Mouse (Mus musculus) telencephalon, adult 2 months (tissue): ENCODE results near the gene Cyb5d1.

ENCODE experiments used
- DNase-seq: peaks from one replicate; pipeline ENCODE4 v3.0.0-alpha.2; 2011; ENCODE audit warnings: low read depth, low spot score

The Cyb5d1 gene

DNA sequence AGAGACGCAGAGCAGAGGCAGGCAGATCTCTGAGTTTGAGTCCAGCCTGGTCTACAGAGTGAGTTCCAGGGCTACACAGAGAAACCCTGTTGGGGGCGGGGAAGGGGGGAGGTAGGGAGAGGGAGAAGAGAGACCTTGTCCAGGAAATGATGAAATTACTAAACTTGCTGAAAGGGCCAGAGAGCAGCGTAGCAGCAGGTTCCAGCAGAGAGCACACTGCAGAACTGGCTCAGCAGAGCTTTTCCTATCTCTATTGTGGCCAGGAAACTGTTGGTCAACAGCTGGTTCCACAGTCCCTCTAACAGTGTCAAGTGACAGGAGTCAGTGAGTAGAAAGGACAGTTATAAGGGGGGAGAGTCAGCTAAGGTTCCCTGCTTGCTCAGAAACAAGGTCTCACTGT is 15.8 kb downstream of the Cyb5d1 start:
- no peak for DNase-seq

DNA sequence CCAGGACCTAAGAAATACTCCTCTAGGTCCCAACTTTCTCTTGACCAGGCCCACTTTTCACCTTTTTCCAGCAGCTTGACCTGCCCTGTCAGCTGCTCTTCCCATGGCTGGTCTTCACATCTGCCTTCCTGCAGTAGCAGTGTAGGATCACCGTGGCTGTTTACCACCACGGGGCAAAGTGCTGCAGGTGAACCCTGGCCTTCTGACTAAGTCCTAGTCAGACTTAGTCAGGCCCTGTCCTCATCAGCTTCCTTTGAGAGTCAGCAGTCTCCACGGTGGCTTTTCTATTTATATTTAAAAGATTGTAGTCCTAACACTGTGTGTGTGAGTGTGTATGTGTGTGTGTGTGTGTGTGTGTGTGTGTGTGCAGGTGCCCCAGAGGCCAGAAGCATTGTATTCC is 17.7 kb downstream of the Cyb5d1 start:
- no peak for DNase-seq

DNA sequence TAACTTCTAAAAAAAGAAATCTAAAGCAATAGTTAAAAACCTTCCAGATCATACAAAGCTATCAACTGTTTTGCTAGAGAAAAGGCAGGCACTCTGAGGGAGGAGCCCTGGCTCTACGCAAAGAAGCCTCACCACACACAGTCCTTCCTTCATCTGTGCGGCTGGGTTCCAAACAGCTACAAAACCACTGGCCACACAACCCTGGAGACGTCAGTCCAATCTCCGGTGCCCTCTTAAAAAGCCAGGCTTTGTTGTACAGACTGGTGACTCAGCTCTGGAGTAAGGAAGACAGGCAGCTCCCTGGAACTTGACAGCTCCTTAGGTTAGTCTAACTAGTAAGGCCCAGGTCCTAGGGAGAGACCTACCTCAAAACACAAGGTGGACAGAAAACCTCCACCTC is 19.8 kb downstream of the Cyb5d1 start:
- no peak for DNase-seq

DNA sequence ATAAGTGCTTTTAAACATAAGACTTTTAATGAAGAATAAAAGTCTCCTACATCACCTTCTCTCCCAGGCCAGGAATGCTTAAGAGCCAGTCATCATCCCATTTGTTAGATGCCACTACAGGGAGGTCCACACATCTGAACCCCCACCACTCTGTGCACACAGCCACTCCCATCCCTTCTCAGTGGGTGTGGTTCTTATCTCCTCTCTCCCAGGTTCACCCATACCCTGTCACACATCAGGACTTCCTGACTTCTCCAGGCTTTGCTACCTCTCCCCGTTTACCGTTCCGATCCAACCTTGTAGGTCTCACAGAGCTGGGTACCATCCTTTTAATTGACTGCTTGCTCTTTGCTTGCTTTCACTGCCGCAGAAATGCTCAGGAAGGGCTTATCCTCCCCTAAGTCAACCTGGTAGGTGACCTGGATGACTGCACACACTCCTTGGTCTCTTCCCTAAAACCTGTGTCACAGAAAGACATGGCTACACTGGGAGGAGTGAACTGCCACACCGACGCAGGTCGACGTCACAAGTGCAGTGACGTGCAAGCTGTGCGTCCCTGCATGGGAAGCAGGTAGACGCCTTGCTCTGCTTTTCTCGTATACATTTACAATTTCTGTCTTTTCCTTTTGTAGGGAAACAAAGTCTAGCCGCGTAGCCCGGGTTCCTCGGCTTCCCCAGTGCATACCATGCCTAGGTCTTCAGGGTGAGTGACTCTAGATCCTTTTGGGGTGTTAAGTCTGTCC is 22.0 kb downstream of the Cyb5d1 start:
- no peak for DNase-seq

DNA sequence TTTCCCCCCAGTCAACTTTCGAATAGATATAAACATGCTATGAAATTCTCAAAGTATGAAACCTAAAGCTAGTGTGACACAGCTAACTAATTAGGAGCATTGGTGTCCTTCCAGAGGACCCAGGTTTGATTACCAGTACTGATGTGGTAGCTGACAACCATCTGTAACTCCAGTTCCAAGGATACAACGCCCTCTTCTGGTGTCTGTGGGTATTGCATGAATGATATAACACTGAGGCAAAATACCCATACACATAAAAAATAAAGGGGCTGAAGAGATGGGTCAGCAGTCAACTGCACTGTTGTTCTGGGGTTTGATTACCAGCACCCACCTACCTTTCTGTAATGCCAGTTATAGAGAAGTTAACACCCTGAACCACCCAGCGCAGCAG is 22.7 kb downstream of the Cyb5d1 start:
- no peak for DNase-seq

DNA sequence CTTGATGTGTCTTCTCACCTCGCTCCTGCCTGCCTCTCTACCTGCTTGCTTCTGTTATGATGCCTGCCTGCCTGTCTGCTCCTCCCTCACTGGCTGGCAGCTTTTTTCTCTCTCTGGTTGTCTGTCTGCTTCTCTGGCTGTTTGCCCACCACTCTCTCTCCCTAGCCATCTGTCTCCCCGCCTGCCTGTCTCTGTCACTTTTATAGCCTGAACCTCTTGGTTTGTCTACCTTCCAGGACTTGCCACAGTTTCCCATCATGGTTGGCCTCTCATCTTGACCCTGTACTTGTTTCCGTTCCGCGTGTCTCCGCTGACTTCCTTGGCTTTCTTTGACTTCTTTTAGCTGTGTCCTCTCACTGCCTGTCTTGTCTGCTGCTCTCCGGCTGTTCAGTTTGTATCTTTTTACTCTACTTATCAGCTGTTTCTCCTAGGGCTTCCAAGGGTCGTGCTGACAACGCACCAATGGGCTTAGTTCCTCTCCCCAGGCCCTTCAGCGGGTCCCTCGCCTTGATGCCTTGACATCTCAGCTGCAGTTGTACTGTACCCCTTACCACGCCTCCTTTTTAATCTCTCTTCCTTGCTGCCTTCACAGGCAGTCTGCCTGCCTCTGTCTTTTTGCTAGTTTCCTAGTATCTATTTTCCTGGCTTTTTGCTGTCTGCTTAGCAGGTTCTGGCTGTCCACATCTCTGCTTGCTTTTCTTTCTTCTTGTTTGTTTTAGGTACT is 23.2 kb downstream of the Cyb5d1 start:
- DNase-seq: no peak

DNA sequence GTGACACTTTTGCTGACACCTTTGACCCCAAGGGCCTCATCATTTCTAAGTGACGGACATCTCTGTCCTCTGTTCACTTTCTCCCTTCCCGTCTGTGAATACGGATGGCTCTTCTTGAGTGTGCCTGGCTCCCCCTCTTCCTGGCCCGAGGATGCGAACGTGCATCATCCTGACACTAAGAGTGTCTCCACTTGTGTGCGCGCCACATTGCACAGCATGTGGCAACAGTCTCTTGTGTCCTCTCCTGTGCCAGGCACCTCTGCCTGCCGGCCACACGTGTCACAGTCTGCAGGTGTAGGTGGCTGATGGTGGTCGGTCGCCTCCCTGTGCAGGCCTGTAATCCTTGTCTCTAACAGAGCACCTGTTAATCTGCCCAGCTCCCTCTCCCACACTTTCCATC is 23.8 kb downstream of the Cyb5d1 start:
- DNase-seq: no peak

DNA sequence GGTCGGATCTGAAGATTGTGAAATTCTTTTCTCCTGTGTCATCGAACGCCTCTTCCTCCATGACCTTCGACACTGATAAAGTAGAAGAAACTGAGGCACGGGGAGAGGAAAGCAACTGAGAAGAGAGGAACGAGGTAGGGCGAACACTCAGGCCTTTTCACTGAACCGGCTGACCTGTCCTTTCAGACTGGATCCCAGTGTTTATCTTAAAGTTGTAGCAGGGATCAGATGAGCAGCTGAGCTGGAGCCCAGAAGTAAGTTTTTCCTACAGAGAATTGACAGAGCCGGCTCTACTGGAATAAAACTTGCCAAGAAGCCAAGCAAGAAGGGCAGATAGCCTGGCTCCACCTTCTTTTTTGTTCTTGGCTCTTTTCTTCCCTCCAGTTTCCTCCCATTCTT is 24.6 kb downstream of the Cyb5d1 start:
- no peak for DNase-seq

DNA sequence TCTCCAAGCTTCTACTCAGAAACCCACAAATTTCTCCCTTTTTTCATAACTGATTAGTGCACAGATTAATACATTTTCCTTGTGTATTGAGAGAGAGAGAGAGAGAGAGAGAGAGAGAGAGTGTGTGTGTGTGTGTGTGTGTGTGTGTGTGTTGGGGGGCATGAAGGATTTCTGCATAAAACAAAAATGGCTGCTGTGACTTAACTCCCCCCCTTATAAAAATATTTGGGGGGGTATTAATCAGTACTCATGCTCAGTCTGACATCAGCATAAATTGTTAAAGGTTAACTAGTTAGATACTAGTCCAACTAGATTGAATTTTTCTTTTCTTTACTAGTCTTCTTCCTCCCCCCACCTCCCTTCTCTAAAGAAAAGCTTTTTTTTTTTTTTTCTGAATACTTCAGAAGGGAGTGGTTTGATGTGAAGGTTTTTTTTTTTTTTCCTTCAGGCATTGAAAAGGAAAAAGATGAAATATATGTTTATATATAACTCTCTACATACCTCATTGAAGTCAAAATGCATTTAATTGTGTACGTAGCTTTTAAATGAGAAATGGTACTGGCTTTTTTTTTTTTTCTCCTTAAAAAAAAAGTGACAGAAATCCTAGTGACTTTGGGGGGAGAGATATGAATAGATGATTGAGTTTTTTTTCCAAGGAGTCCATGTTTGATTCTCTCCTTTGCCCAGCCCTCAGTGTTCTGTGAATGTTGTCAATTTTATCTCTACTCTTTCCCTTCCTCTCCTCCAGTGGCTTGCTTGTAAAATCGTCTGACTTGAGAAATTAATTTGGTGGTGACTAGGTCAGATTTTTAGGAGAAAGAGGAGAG is 25.2 kb downstream of the Cyb5d1 start:
- DNase-seq: no peak

DNA sequence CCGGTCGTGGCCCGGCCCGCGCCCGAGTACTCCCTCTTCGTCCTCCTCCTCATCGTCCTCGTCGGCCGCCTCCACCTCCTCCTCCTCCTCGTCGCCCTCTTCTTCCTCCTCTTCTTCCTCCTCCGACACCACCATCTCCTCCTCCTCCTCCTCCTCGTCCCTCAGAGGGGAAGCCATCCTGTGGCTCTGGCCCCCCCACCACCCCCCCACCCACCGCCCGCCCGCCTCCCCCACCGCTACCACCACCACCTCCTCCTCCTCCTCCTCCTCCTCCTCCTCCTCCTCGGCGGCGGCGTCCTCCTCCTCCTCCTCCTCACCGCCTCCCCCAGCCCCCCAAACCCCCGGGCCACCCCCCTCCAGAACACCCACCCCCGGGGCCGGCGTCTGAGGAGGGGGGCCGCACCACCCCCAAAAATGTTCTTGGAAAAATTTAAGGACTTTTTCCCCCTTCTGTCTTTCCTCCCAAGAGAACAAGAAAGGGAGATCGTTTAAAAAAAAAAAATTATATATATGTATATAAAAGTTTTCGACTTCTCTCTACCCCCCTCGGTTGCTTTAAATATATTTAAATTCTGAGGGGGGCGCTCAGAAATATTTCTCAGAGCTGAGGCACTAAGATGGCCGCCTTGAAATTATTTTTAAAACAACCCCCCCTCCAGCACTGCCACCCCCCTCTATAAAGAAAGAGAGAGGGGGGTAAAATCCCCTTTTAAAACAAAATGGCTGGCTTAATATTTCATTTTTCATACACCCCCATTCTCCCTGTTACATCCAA is 26.0 kb downstream of the Cyb5d1 start, which contains the start of gene Chd3:
Chd3 (minus strand) TSS at position 192 of the 775 bp plus-strand sequence.
- DNase-seq: no peak

DNA sequence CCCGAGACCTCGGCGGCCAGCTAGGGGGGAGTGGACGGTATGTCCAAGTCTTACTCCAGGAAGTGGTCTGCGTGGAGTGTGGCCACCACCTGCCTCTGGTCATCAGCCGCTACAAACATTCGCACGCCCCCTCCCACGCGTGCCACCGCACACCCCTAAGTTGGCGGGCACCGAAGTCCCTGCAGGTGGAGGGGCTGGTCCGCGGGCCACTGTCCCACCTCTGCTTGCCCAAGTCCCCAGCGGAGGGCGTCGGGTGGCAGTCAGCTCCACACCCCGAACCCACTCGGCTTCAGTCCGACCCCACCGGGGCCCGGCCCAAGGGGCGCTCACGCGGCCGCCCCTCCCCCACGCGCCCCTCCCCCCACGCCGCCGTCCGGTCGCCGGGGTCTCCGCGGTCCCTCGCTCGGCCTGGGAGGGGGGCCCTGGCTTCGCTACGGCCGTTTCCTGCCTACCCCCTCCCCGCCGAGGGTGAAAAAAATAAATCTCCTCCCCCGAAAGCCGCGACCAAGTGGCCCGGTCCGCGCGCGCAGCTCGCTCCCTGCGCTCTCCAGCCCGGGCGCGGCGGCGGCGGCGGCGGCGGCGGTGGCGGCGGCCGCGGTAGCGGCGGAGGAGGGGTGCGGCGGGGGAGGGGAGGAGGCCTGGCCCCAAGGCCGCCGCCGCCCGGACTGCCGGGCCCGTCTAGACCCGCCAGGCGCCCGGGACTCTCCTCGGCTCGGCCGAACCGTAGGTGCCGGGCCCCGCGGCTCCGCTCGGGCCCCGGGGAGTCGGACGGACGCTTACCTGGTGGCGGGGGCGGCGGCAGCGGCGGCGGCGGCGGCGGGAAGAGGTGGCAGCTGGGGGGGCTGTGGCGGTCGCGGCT is 26.8 kb downstream of the Cyb5d1 start:
- no peak for DNase-seq

DNA sequence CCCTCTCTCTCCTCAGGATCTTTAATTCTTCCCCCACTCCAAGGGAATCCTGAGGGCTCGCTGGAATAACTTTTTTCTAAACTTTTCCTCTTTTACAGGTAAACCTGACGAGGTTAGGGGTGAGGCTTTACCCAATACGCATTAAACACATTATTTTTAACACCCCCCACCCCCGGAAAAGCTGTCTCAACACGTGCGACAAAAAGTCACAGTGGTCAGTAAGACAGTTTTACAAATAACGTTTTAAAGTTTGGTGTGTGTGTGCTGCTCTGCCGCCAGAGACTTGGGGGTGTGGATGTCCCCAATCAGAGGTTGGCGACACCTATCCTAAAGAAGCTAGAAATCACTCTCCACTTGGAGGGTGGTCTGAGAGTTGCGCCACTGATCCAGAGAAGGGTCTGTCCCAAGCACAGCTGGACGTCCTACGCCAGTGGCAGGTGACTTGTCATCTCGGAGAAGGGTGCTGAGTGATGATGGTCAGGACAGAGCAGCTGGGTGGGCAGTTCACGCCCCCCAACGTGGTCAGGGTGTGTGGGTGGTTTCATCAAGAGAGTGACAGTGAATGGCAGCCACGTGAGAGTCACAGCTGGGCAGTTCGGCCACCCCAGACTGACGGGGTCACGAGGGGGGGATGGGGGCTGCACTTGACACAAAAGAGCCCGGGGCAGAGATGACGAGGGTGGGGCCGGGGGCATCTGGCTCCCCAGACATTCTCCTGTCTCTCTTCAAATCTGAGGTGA is 27.6 kb downstream of the Cyb5d1 start:
- no peak for DNase-seq

DNA sequence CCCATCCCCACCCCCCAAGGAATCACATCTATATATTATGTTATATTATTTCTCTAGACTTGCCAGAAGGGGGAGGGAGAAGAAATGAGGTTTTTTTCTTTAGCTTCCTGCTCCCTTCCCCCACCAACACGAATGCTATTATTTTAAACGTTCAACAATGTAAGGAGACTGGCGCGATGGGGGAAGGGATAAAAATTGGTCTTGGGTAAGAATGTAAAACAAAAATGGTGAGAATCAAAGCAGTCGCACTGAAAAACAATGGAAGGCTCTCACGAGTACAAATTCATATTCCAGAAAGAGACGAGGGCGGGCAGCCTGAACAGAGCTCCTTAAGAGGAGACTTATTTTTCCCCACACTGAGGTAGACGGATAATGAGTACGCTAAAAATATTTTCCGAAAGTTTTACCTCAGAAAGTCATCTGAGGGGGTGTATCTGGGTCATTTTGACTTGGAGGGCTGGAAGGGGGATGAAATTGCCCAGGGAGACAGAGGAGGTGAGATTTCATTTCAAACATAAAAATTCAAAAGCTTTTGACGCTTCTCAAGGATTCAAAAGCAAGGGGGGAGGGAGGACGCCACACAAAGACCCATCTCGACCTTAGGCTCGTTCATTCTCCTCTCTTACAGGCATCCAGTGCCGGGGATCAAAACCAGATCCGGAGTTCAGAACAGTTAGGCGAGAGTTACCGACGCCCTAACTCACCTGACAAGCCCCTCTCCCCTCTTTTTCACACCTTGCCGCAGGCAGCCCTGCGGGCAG is 28.4 kb downstream of the Cyb5d1 start:
- peak; percentile 65 for DNase-seq

DNA sequence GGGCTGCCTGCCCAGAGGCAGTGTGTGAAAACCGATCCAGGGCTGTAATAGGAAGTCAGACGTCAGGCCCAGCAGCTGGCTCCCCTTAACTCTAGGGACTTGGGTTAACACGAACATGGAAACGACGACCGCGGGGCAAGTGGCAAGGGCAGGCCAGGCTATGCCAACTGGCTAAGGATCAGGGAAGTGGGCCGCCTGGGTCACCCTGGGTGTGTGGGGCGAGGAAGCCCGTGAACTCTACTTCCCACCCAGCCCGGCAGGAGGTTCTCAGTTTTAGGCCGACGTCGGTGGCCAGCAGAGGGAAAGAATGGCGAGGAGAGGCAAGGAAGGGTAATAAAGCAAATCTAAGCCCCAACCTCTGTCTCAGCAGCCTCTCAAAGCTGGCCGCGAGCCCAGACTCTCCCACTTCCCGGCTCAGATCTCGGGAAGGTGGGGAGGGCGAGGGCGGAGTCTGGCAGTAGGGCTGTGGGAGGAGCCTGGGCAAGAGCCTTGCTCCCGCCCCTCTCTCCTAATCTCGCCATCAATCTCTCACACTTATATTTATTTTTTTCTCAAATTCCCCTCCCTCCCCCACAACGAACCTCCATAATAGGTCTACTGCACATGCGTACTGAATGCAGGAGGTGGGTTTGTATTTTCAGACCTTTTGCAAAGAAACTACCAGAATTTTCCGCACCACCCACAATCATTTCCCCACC is 29.1 kb downstream of the Cyb5d1 start:
- peak; percentile 95 for DNase-seq

DNA sequence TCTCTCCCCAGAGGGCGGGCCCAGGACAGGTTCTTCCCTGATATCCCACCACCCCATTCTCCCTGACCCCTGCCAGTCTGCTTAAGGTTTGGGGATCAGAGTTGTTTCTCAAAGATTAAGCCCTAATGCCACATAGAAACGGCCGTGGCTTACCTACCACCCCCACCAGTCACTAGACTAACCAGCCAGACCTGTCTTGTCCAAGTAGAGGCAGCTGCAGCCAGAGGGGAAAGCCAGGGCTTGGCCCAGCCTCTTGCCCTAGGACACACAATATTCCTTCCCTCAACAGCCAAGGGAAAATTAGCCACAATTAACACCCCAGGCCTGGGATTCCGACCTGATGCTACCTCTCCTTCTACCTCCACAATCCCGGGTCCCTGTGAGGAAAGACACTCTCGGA is 29.7 kb downstream of the Cyb5d1 start:
- DNase-seq: no peak

DNA sequence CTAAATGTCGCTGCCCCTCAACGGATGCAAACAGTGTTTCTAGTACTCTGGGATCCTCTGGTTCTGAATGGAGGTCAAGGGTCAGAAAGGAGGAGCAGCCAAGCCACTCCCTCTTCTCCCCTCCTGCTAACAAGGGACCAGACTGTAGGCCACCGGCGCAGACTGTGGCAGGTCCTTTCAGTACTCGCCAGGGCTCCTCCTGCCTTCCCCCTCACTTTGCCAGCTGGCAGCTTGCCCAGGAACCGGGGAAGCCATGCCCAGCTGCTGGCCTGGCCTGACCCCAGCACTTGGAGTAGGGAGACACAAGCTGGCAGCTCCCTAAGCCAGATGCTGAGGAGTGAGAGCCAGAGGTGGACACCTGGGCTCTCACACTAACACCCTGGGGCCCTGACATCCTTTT is 30.5 kb downstream of the Cyb5d1 start:
- peak; percentile 67 for DNase-seq

DNA sequence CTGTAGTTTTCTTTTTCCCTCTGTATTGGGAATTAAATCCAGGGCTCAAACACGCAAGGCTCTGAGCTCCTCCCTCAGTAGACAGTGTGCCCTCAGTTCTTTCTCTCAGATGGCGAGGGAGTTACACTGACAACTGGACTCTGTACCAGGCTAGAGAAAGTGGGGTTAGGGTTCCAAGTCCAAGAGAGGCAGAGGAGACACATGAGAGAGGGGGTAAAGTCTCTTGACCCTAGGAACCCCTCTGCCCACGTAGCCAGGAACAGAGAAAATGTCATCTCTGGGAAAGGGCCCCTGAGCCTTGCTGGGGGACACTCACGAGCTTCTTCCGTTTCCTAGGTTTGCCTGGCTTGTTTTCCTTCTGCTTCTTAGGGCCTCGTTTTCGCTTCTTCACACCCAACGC is 31.1 kb downstream of the Cyb5d1 start:
- no peak for DNase-seq

DNA sequence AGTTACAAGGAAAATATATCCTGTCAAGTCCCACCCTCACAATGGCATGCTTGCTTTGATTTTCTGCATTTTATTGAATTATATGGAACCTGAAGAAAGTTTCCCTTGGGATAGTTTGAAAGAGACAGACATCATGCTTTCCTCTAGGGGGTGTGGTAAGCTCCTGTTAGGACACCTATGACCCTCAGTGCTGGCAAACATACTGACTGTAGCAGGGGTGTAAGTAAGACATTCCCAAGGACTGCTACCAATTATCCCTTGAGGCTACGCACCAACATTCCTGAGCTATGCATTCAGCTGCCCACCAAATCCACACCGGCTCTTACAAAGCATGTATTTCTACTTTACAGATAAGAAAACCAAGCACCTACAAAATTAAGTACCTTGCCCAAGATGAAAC is 33.0 kb downstream of the Cyb5d1 start:
- DNase-seq: no peak

DNA sequence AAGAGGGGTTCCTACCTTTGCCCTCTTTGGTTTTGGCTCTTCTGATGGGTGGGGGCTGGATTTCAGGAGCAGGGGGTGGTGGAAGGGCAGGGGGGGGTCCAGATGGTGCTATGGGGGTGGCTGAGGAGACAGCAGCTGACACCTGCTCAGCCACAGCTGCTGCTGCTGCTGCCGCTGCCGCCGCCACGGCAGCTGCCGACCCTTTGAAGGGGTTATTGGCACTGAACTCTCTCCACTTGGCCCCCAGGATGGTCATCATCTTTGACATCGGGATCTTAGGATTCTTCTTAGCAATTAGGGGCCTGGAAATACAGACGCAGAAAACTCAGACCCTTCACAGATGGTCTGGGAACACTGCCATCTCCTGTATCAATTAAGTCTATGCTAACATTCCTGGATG is 33.4 kb downstream of the Cyb5d1 start:
- no peak for DNase-seq
